Mouse (Mus musculus) CH12.LX (cell line): ENCODE measurements around the gene Apbb1ip. TPM values are rescaled to one million over a fixed set of nuclear protein-coding genes. Genes with fewer than 3 reads are reported as not detected.
"Not testable (repeated sequence)": the region's sequence is repeated elsewhere in the genome, so short reads cannot be mapped to it uniquely, and the experiment has no call there.

Experiments used
- DNase-seq: peaks from one replicate; pipeline ENCODE4 v3.0.0-alpha.2; 2013; ENCODE audit errors: extremely low read depth
- H3K27ac ChIP-seq: 2 replicates; pipeline ENCODE4 v1.5.1; 2012; ENCODE audit warnings: low read depth, mild to moderate bottlenecking, control low read depth, moderate library complexity; ENCODE audit not compliant: insufficient read depth
- H3K27me3 ChIP-seq: replicated peaks from 2 replicates; pipeline ENCODE3; 2012; ENCODE audit warnings: inconsistent platforms
- H3K36me3 ChIP-seq, 2 experiments: replicated peaks in 1 of 2; 2 replicates each; pipeline versions ENCODE3 to v1.6.1; 2012; ENCODE audit warnings: inconsistent platforms in 1 of 2, low read length in 1 of 2, mild to moderate bottlenecking in 1 of 2, mixed read lengths in 1 of 2, moderate library complexity in 1 of 2; ENCODE audit not compliant: control insufficient read depth in 1 of 2, insufficient read depth in 1 of 2
- H3K4me1 ChIP-seq, 2 experiments: 2 replicates each; pipeline ENCODE4 v1.6.1; 2012; ENCODE audit warnings: inconsistent platforms in 1 of 2, moderate library complexity in 1 of 2; ENCODE audit not compliant: insufficient read depth in 2 of 2, control insufficient read depth in 1 of 2
- H3K4me2 ChIP-seq: 2 replicates; pipeline ENCODE4 v1.6.1; 2012; ENCODE audit warnings: low read depth, mild to moderate bottlenecking, control low read depth; ENCODE audit not compliant: poor library complexity, insufficient read depth, severe bottlenecking
- H3K4me3 ChIP-seq, 3 experiments: fragments of 150-350 bp in 1 of 3; sonication (generic) in 1 of 3; replicated peaks in 1 of 3; 2 replicates each; pipeline versions ENCODE3 to v1.5.1; 2011 to 2012; ENCODE audit warnings: low read depth in 2 of 3, low read length in 2 of 3, mild to moderate bottlenecking in 2 of 3, moderate library complexity in 2 of 3, control low read depth in 1 of 3, improper control_type of control experiment in 1 of 3, inconsistent platforms in 1 of 3, mixed read lengths in 1 of 3; ENCODE audit not compliant: poor library complexity in 1 of 3
- H3K79me2 ChIP-seq: replicated peaks from 2 replicates; pipeline ENCODE4 v1.6.1; 2012; ENCODE audit warnings: mild to moderate bottlenecking, moderate library complexity; ENCODE audit not compliant: control insufficient read depth, poor library complexity, insufficient read depth, severe bottlenecking; ENCODE audit errors: extremely low read depth
- H3K9ac ChIP-seq: 2 replicates; pipeline ENCODE4 v1.6.1; 2012; ENCODE audit warnings: low read depth, mild to moderate bottlenecking, control low read depth, moderate library complexity; ENCODE audit not compliant: insufficient read depth
- H3K9me3 ChIP-seq: replicated peaks from 2 replicates; pipeline ENCODE3; 2012; ENCODE audit warnings: low read length, inconsistent platforms, mixed read lengths
- CHD1 ChIP-seq: IDR thresholded peaks from 2 replicates; pipeline ENCODE4 v1.6.1; 2012; ENCODE audit warnings: low read depth, low read length, improper control_type of control experiment, inconsistent platforms
- CHD2 ChIP-seq: IDR thresholded peaks from 2 replicates; pipeline ENCODE4 v1.6.1; 2011; ENCODE audit warnings: low read length, improper control_type of control experiment
- CTCF ChIP-seq, 2 experiments: IDR thresholded peaks in 1 of 2; conservative IDR thresholded peaks in 1 of 2; 2 replicates each; pipeline ENCODE4 v1.5.1; 2011 to 2012; ENCODE audit warnings: low read depth in 2 of 2, low read length in 2 of 2, improper control_type of control experiment in 1 of 2, inconsistent platforms in 1 of 2, mild to moderate bottlenecking in 1 of 2, moderate library complexity in 1 of 2
- ELF1 ChIP-seq: IDR thresholded peaks from 2 replicates; pipeline ENCODE4 v1.6.1; 2014; ENCODE audit warnings: low read depth, mild to moderate bottlenecking, inconsistent platforms, low read length, improper control_type of control experiment
- GABPA ChIP-seq: IDR thresholded peaks from 2 replicates; pipeline ENCODE4 v1.6.1; 2012; ENCODE audit warnings: low read depth, low read length, improper control_type of control experiment, inconsistent platforms; ENCODE audit not compliant: insufficient replicate concordance
- HCFC1 ChIP-seq: IDR thresholded peaks from 2 replicates; pipeline ENCODE4 v1.6.1; 2012; ENCODE audit warnings: low read depth, mild to moderate bottlenecking, inconsistent platforms, low read length, improper control_type of control experiment
- JUN ChIP-seq: IDR thresholded peaks from 2 replicates; pipeline ENCODE4 v1.6.1; 2011; ENCODE audit warnings: low read depth, mild to moderate bottlenecking, low read length, improper control_type of control experiment, moderate library complexity; ENCODE audit not compliant: insufficient read depth
- JUND ChIP-seq: conservative IDR thresholded peaks from 2 replicates; pipeline ENCODE4 v1.6.1; 2011; ENCODE audit warnings: low read depth, low read length, improper control_type of control experiment
- MAFK ChIP-seq: IDR thresholded peaks from 2 replicates; pipeline ENCODE4 v1.6.1; 2011; ENCODE audit warnings: low read length, improper control_type of control experiment; ENCODE audit not compliant: insufficient replicate concordance
- MAX ChIP-seq: IDR thresholded peaks from 2 replicates; pipeline ENCODE4 v1.6.1; 2011; ENCODE audit warnings: low read length, improper control_type of control experiment
- MEF2A ChIP-seq: IDR thresholded peaks from 2 replicates; pipeline ENCODE4 v1.6.1; 2014; ENCODE audit warnings: low read depth, mild to moderate bottlenecking, inconsistent platforms, low read length, improper control_type of control experiment, borderline replicate concordance
- MYC ChIP-seq: IDR thresholded peaks from 2 replicates; pipeline ENCODE4 v1.6.1; 2011; ENCODE audit warnings: low read depth, mild to moderate bottlenecking, improper control_type of control experiment, low read length
- NELFE ChIP-seq: IDR thresholded peaks from 2 replicates; pipeline ENCODE4 v1.6.1; 2011; ENCODE audit warnings: low read depth, low read length, improper control_type of control experiment
- TBP ChIP-seq: conservative IDR thresholded peaks from 2 replicates; pipeline ENCODE4 v1.6.1; 2011; ENCODE audit warnings: low read depth, low read length, improper control_type of control experiment
- USF1 ChIP-seq: IDR thresholded peaks from 2 replicates; pipeline ENCODE4 v1.6.1; 2014; ENCODE audit warnings: low read depth, mild to moderate bottlenecking, inconsistent platforms, low read length, improper control_type of control experiment
- ZKSCAN1 ChIP-seq: IDR thresholded peaks from 2 replicates; pipeline ENCODE4 v1.6.1; 2012; ENCODE audit warnings: low read depth, inconsistent platforms, low read length, improper control_type of control experiment, borderline replicate concordance
- dilution Hi-C: fragments of 300-500 bp; cut with MboI; formaldehyde crosslinking; loops from 2 replicates; pipeline ENCODE4 v1.14.3; 2020; ENCODE audit warnings: low sequenced_read_pairs; ENCODE audit not compliant: extremely low pct_unique_long_range_greater_than_20kb, extremely low pct_ligation_motif_present
- in situ Hi-C: fragments of 300-500 bp; cut with MboI; formaldehyde crosslinking; loops from 3 replicates; pipeline ENCODE4 v1.14.3; 2019; ENCODE audit warnings: low sequenced_read_pairs, low pct_ligation_motif_present, low pct_unique_long_range_greater_than_20kb, mixed read lengths
- polyA plus RNA-seq: library from polyadenylated mRNA; unstranded; fragments of >175 nt; gene quantifications from 2 replicates; pipeline ENCODE4 v1.2.1, GENCODE M21; 2012; ENCODE audit warnings: low read depth; ENCODE audit not compliant: insufficient read length
- total RNA-seq, 2 experiments: library from RNA; depleted of rRNA; stranded (reverse); fragments of 300-350 nt in 1 of 2; fragments of >200 nt in 1 of 2; gene quantifications; 2 replicates each; pipeline ENCODE4 v1.2.3; 2012 to 2014

The Apbb1ip gene
- total and polyA plus RNA-seq, 3 experiments = 3.5 to 59.9 (median 4.0) TPM

DNA sequence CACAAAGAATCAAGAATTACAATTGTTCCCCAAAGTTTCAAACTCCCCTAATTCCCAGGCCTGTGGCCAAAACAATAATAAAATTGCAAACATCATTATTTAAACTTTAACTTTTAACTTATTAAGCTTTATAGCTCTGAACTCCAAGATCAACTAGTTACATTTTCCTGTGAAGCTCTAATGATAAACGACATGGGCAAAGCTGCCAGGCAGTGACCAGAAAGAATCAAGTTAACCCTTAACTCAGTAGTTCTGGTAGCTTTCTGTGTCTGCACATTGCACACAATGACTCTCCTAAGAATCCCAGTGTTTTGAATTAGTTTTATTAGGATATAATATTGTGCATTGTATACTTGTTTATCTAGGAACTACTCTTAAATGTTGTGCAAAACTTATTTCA lies 104.9 kb downstream of the Apbb1ip start:
- H3K79me2 ChIP-seq = no peaks in the 10 kb centered on the region
- H3K27ac ChIP-seq = no peak overlapping the region
- DNase-seq = no peak
- no peak overlapping the region for H3K4me2 ChIP-seq
- no peaks in the 10 kb centered on the region for H3K27me3 ChIP-seq
- dilution Hi-C loops = no loop called here
- no peak overlapping the region for H3K9ac ChIP-seq
- in situ Hi-C loops = no loop called here
- no peaks in the 10 kb centered on the region for H3K4me1 ChIP-seq
- no peaks in the 10 kb centered on the region for H3K9me3 ChIP-seq
- H3K36me3 ChIP-seq = peaks cover 4 to 22% of the 10 kb centered on the region in 2 experiments
- H3K4me3 ChIP-seq = no peak overlapping the region
- TF ChIP-seq CTCF (conservative IDR thresholded peaks at IDR 0.05 in 1 of 2, IDR thresholded peaks at IDR 0.05 in 1 of 2; ENCODE audit: low read depth in 2 of 2, low read length in 2 of 2) (no peak), JUND (no peak), CHD1 (no peak), ELF1 (no peak), MEF2A (no peak), NELFE (no peak), MAFK (no peak), HCFC1 (no peak), ZKSCAN1 (no peak), GABPA (no peak)
- TF ChIP-seq, all 38 proteins: peak for 0

DNA sequence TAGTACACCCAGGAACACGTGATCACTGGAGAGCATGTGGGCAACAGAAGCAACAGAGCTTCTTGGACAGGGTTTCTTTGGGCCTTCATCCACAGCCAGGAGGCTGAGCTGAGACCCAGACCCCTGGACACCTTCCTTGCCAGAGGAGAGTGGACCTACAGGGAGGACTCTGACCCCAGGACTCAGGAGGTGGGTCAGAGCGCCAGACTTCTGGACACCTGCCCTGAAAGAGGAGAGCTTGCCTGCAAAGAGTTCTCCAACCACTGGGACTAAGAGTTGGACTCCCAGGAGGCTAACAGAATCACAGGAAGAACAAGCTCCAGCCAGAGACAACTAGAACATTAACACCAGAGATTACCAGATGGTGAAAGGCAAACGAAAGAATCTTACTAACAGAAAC lies 106.8 kb downstream of the Apbb1ip start:
- H3K9me3 ChIP-seq, in situ Hi-C loops, dilution Hi-C loops, H3K27me3 ChIP-seq, H3K4me3 ChIP-seq, H3K36me3 ChIP-seq, H3K27ac ChIP-seq, H3K9ac ChIP-seq, H3K4me2 ChIP-seq, H3K4me1 ChIP-seq, DNase-seq, H3K79me2 ChIP-seq: not testable (repeated sequence)

DNA sequence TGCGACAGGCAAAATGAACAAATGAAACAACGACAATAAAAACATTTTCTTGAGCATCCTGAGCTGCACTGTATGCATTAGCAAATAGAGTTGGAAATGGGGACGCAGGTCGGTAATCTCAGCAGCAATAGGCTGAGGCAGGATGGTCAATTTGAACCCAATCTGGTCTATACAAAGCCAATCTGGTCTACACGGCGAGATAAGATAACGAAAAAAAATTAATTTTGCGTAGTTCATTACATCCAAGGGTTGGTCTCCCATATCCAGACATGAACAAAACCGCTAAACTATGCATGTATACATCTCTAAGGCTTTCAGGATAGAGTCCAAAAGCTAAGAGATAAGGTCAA lies 121.0 kb downstream of the Apbb1ip start:
- Histone ChIP-seq H3K4me1 (peaks cover 0 to 24% of the 10 kb centered on the region in 2 experiments; a peak in 2 of 4 replicates), H3K27me3 (no peaks in the 10 kb centered on the region), H3K36me3 (peaks cover 0 to 13% of the 10 kb centered on the region in 2 experiments), H3K4me2 (peak overlapping the region; percentile 51), H3K79me2 (peaks cover 22% of the 10 kb centered on the region), H3K4me3 (peak overlapping the region; percentile 94 to 99 (median 97)), H3K27ac (peak overlapping the region; percentile 25; the same call in 1 of the 2 replicates), H3K9ac (peak overlapping the region; percentile 88), H3K9me3 (no peaks in the 10 kb centered on the region)
- no peak for TF ChIP-seq TBP
- TF ChIP-seq MYC = no peak
- no peak for TF ChIP-seq USF1
- no peak for TF ChIP-seq CHD2
- TF ChIP-seq MAX = no peak
- no peak for TF ChIP-seq JUN
- TF ChIP-seq HCFC1 = no peak
- DNase-seq = no peak
- in situ Hi-C loops = no loop called here
- dilution Hi-C loops = no loop called here
